Mouse (Mus musculus): ENCODE data around the gene Dcaf6. TPM values are rescaled to one million over a fixed set of nuclear protein-coding genes. Genes with fewer than 3 reads are reported as not detected.
"Not testable (repeated sequence)": the region's sequence is repeated elsewhere in the genome, so short reads cannot be mapped to it uniquely, and the experiment has no call there.

Dcaf6 gene
- polyA plus RNA-seq, 1 experiment from 2014 or later = 12.2 TPM

DNA sequence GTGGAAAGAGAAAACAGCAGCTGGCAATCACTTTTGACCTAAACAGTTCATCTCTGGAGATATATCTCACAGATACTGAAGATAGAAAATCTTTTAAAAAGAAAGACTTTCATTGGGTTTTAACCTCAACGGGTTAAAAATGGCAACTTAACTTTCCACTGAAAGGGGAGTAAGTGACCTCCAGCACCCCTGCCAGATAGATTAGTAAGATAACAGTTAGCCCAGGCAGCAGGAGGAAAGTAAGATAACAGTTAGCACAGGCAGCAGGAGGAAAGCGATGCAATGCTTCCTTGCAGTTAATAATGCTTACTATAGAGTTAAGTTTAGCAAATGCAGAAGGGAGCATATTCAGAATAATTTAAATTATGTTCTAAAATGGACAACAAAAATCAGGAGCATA, 103.9 kb downstream of the Dcaf6 start:
- Histone ChIP-seq H3K4me3 (replicated peaks) (no peak overlapping the region), H3K27me3 (no peaks in the 10 kb centered on the region), H3K27ac (no peak overlapping the region), H3K9ac (replicated peaks) (no peak overlapping the region), H3K9me3 (no peaks in the 10 kb centered on the region), H3K4me1 (replicated peaks) (no peaks in the 10 kb centered on the region), H3K36me3 (0 out of 2 replicates have a peak, but pooled peaks cover 3% of the 10 kb centered on the region), H3K4me2 (no peak overlapping the region)
- WGBS = 56% methylated on average over 2 of the region's 2 CpGs
- no peak for ATAC-seq (ENCODE audit: insufficient number of reproducible peaks, insufficient read depth, low FRiP score, low TSS enrichment, low read depth)

DNA sequence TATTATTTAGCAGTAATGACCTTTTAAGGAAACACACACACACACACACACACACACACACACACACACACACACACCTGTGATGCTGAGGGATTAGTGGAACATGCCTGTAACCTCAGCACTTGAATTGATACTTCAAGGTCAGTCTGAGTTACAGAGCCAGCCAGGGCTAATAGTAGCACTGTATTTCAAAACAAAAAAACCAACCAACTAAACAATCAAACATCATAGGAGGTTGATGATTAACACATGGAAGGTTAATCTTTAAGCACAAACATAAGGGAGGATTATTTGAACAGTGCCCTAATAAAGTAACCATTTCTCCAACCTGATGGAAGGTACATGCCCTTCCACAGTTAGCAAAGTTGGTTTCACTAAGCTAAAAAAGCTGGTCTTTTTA, 111.6 kb downstream of the Dcaf6 start:
- no peak overlapping the region for H3K27ac ChIP-seq
- no peak for ATAC-seq (ENCODE audit: insufficient number of reproducible peaks, insufficient read depth, low FRiP score, low TSS enrichment, low read depth)

DNA sequence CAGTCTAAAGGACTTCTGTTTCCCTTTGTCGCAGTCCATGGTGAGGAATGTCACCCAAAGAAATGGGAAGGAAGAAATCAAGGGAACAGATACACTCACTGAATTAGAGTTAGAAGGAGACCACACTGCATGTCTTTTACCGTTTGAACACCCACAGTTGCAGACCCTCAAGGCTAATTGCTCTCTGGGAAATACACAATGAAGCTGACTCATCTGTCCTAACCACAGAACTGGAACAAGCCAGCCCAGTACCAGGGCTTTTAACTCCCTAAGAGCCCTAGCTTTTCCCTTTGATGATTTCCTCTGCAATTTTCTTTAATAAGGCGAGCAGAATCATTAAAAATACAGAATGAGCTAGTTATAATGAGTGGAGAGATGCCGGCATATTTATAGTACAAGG, 115.8 kb downstream of the Dcaf6 start:
- no peaks in the 10 kb centered on the region for H3K9me3 ChIP-seq
- WGBS = 35% methylated on average over 4 of the region's 4 CpGs
- peak overlapping the region; percentile 8; the same call in 1 of the 2 replicates for H3K27ac ChIP-seq
- H3K36me3 ChIP-seq = no peaks in the 10 kb centered on the region
- no peak overlapping the region for H3K4me2 ChIP-seq
- no peak overlapping the region for H3K4me3 ChIP-seq (replicated peaks)
- H3K4me1 ChIP-seq (replicated peaks) = peaks cover 8% of the 10 kb centered on the region
- H3K27me3 ChIP-seq = no peaks in the 10 kb centered on the region
- 0 out of 2 replicates have a peak, but pooled peaks have one; percentile 73 for ATAC-seq (ENCODE audit: insufficient number of reproducible peaks, insufficient read depth, low FRiP score, low TSS enrichment, low read depth)
- no peak overlapping the region for H3K9ac ChIP-seq (replicated peaks)

More for the DNA sequence above, 111.6 kb downstream of the Dcaf6 start:
- Histone ChIP-seq H3K9me3 (no peaks in the 10 kb centered on the region), H3K27me3 (no peaks in the 10 kb centered on the region), H3K4me3 (replicated peaks) (no peak overlapping the region), H3K9ac (replicated peaks) (no peak overlapping the region), H3K36me3 (peaks cover 14% of the 10 kb centered on the region; the same call in 1 of the 2 replicates), H3K4me2 (no peak overlapping the region), H3K4me1 (replicated peaks) (peaks cover 8% of the 10 kb centered on the region)

DNA sequence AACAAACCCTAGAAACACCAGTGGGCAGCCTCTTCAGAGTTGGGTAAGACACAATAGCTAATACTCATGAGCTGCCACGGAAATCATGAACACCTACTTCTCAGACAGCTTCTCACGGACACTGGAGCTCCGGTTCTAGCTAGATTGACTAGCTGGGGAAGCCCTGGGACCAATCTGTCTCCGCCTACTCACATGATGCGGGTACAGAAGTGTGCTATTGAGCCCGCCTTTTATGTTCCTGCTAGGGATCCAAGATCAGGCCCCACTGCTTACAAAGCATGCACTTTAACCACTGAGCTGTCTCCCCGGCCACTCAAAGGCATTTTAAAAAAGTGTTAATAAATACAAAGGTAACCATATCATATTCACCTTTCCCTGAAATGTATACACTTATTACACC, 118.1 kb downstream of the Dcaf6 start:
- H3K9ac ChIP-seq (replicated peaks) = no peak overlapping the region
- no peaks in the 10 kb centered on the region for H3K9me3 ChIP-seq
- no peaks in the 10 kb centered on the region for H3K27me3 ChIP-seq
- peaks cover 8% of the 10 kb centered on the region for H3K4me1 ChIP-seq (replicated peaks)
- no peaks in the 10 kb centered on the region for H3K36me3 ChIP-seq
- H3K4me2 ChIP-seq = no peak overlapping the region
- H3K4me3 ChIP-seq (replicated peaks) = no peak overlapping the region
- no peak overlapping the region for H3K27ac ChIP-seq
- no peak for ATAC-seq (ENCODE audit: insufficient number of reproducible peaks, insufficient read depth, low FRiP score, low TSS enrichment, low read depth)
- WGBS = 73% methylated on average over 7 of the region's 7 CpGs

DNA sequence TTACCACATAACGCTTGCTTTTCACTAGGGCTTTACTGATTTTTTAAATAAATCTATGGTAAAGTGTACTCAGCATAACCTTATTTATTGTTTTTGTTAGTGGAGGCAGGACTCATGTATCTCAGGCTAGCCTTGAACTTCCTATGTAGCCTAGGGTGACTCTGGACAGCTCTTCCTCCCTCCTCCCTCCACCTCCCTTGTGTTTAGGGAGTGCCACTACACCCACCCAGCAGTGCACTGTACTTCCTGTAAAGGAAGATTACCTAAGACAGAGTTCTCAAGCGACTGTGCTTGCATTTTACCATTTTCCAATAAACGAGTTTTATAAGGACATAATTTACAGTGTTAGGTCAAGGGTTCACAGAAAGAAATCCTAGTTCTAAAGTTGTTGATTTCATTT, 127.5 kb downstream of the Dcaf6 start:
- H3K36me3 ChIP-seq = no peaks in the 10 kb centered on the region; the same call in 1 of the 2 replicates
- 63% methylated on average over 3 of the region's 3 CpGs for WGBS
- no peak for ATAC-seq (ENCODE audit: insufficient number of reproducible peaks, insufficient read depth, low FRiP score, low TSS enrichment, low read depth)
- H3K4me1 ChIP-seq (replicated peaks) = peaks cover 7% of the 10 kb centered on the region
- no peaks in the 10 kb centered on the region for H3K9me3 ChIP-seq
- no peak overlapping the region for H3K9ac ChIP-seq (replicated peaks)
- no peak overlapping the region for H3K27ac ChIP-seq
- no peak overlapping the region for H3K4me3 ChIP-seq (replicated peaks)
- no peak overlapping the region for H3K4me2 ChIP-seq
- H3K27me3 ChIP-seq = no peaks in the 10 kb centered on the region

DNA sequence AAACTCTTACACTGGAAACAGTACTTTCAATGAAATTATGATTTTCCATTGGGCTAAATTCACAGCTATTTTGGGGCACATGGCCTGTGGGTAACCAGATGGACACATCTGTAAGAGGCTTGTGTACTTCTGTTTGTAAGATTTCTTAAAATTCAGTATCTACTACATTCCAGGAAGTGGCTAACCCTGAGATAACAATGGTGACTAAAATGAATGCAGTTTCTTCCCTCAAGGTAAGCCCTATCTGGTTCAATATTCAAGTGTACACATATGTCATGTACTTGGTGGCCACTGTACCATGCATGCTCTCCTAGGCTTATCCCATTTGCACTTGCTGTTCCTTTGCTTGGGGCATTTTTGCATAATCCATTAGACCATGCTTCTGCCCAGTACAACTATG, 129.4 kb downstream of the Dcaf6 start:
- Histone ChIP-seq H3K9ac (replicated peaks) (no peak overlapping the region), H3K4me2 (no peak overlapping the region), H3K27ac (no peak overlapping the region), H3K4me3 (replicated peaks) (no peak overlapping the region), H3K9me3 (no peaks in the 10 kb centered on the region), H3K4me1 (replicated peaks) (peaks cover 16% of the 10 kb centered on the region), H3K27me3 (no peaks in the 10 kb centered on the region), H3K36me3 (peaks cover 4% of the 10 kb centered on the region; the same call in 1 of the 2 replicates)
- ATAC-seq (ENCODE audit: insufficient number of reproducible peaks, insufficient read depth, low FRiP score, low TSS enrichment, low read depth) = no peak

DNA sequence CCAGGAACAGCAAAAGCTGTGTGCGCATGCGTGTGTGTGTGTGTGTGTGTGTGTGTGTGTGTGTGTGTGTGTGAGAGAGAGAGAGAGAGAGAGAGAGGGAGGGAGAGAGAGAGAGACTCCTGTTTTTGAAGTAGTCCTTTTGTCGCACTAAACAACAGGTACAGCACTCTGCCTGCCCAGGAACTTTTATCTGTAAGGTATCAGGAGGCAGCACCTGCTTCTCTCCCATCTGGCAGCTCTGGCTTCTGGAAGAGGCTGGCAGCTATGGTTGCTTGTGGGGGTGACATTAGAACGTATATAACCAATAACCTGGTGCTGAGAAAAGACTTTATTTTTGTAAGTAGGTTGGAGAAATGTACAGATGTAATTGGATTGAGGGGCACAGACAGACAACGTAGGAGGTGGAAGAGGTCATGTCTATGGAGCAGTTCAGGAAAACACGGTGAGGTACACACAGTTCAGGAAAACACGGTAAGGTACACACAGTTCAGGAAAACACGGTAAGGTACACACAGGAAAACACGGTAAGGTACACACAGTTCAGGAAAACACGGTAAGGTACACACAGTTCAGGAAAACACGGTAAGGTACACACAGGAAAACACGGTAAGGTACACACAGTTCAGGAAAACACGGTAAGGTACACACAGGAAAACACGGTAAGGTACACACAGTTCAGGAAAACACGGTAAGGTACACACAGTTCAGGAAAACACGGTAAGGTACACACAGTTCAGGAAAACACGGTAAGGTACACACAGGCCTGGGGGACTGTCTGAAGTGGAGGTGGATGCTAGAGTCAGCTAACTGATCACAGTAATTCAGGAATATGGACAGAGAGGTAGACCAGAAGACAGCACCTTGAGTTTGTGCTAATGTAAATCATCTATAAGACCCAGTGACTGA, 131.6 kb downstream of the Dcaf6 start:
- WGBS = 90% methylated on average over 17 of the region's 17 CpGs

DNA sequence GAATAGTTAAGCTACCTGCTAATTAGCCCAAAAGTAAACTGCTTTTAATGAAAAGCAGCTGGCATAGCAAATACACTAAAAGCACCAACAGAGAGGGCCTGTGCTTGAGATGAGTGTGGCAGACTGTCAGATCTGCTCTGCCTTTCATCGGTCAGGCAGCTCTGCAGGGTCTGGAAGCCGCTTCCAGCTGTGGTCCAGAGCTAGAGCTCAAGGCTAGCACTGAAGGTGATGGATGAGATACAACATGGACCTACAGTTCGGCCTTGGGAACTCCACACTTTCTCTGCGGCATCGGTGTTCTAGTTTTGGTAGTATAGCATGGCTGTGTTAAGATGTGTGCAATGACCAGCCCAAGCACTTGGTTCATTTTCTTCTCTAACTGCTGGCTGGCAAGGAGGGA, 132.4 kb downstream of the Dcaf6 start:
- Histone ChIP-seq H3K4me1 (replicated peaks) (peaks cover 16% of the 10 kb centered on the region), H3K36me3 (peaks cover 25% of the 10 kb centered on the region), H3K4me2 (no peak overlapping the region), H3K27ac (peak overlapping the region; percentile 41), H3K27me3 (no peaks in the 10 kb centered on the region), H3K9me3 (no peaks in the 10 kb centered on the region), H3K9ac (replicated peaks) (no peak overlapping the region), H3K4me3 (replicated peaks) (no peak overlapping the region)
- ATAC-seq (ENCODE audit: insufficient number of reproducible peaks, insufficient read depth, low FRiP score, low TSS enrichment, low read depth) = peak; percentile 63
- WGBS = 23% methylated on average over 5 of the region's 5 CpGs

More for the DNA sequence above, 131.6 kb downstream of the Dcaf6 start:
- H3K9ac ChIP-seq (replicated peaks); ATAC-seq (ENCODE audit: insufficient number of reproducible peaks, insufficient read depth, low FRiP score, low TSS enrichment, low read depth); H3K4me3 ChIP-seq (replicated peaks); H3K4me2 ChIP-seq; H3K27me3 ChIP-seq; H3K9me3 ChIP-seq: not testable (repeated sequence)
- peak overlapping the region; percentile 41; the same call in 1 of the 2 replicates for H3K27ac ChIP-seq
- peaks cover 17% of the 10 kb centered on the region for H3K36me3 ChIP-seq
- peaks cover 16% of the 10 kb centered on the region for H3K4me1 ChIP-seq (replicated peaks)

DNA sequence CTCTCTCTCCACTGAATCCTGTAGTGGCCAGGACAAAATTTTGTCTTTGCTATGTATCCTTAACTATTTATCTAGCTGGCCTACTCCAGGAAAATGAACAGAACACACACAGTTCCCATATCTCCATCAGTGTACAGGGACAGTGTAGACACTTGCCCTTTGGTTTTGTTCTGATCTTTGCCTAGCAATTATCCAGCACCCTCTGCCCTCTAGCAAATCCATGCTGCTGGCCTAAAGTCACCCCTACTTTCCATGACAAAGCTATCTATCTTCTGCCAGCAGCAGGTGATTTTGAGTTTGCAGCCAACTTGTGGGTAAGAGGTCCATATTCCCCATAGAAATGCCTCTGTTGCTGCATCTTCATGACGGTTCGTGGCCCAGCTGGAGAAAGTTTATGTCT, 132.9 kb downstream of the Dcaf6 start:
- ATAC-seq (ENCODE audit: insufficient number of reproducible peaks, insufficient read depth, low FRiP score, low TSS enrichment, low read depth) = no peak
- no peak overlapping the region for H3K4me3 ChIP-seq (replicated peaks)

DNA sequence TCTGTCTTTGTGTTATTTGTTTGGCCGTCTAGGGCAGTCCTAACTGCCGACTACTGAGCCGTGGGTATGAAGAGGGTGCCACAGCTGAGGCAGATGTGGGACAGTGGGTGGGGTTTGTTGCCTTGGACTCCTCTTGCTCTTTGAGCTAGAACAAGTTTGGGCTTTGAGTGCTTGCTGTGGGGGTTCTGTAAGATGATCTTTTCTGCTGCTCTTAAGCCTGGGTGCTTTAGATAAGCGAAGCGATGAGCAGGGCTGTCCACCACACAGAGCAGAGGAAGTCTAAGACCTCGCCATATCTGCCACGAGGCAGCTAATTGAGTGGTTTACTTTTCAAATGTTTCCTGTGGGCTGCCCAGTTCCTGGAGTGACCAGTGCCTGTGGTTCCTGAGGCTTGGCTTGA, 137.3 kb downstream of the Dcaf6 start:
- H3K27ac ChIP-seq = no peak overlapping the region
- no peak overlapping the region for H3K4me2 ChIP-seq
- no peaks in the 10 kb centered on the region for H3K27me3 ChIP-seq
- no peaks in the 10 kb centered on the region for H3K9me3 ChIP-seq
- H3K4me3 ChIP-seq (replicated peaks) = no peak overlapping the region
- ATAC-seq (ENCODE audit: insufficient number of reproducible peaks, insufficient read depth, low FRiP score, low TSS enrichment, low read depth) = no peak
- H3K4me1 ChIP-seq (replicated peaks) = peaks cover 10% of the 10 kb centered on the region
- H3K9ac ChIP-seq (replicated peaks) = no peak overlapping the region
- WGBS = 82% methylated on average over 7 of the region's 7 CpGs
- H3K36me3 ChIP-seq = peaks cover 66% of the 10 kb centered on the region

More for the DNA sequence above, 132.9 kb downstream of the Dcaf6 start:
- H3K27me3 ChIP-seq = no peaks in the 10 kb centered on the region
- H3K36me3 ChIP-seq = peaks cover 30% of the 10 kb centered on the region
- 0 out of 2 replicates have a peak overlapping the region, but pooled peaks have one; percentile 41 for H3K27ac ChIP-seq
- H3K4me1 ChIP-seq (replicated peaks) = peaks cover 16% of the 10 kb centered on the region
- WGBS = 16% methylated on average over 2 of the region's 2 CpGs
- H3K9ac ChIP-seq (replicated peaks) = no peak overlapping the region
- H3K9me3 ChIP-seq = no peaks in the 10 kb centered on the region
- H3K4me2 ChIP-seq = no peak overlapping the region

DNA sequence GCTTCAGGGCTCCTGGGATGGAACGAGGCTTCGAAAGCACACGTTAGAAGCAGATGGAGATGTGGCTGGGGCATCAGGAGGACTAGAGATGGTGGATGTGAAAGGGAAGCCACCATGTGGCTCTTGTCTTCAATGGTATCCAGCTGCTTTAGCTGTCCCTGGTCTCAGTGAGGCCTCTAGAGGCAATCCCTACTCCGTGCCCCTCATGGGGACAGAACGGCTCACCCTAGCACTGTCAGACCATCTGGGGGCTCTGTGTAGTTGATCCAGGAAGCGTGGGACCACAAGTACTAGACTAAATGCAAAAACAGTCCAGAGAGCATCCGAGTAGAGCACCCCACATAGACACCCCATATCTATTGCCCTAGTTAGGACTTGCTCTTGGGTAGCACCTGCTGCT, 138.4 kb downstream of the Dcaf6 start:
- Histone ChIP-seq H3K9ac (replicated peaks) (no peak overlapping the region), H3K4me3 (replicated peaks) (no peak overlapping the region), H3K27ac (no peak overlapping the region), H3K4me2 (no peak overlapping the region), H3K4me1 (replicated peaks) (no peaks in the 10 kb centered on the region), H3K36me3 (peaks cover 74% of the 10 kb centered on the region), H3K27me3 (no peaks in the 10 kb centered on the region), H3K9me3 (no peaks in the 10 kb centered on the region)
- 85% methylated on average over 7 of the region's 7 CpGs for WGBS
- no peak for ATAC-seq (ENCODE audit: insufficient number of reproducible peaks, insufficient read depth, low FRiP score, low TSS enrichment, low read depth)

All from limb, embryonic 12.5 days (tissue).